Mouse (Mus musculus): ENCODE data around the gene Madd.

GRCm38 (mm10) chr2:91097015-91097414 is 86.6 kb downstream of the Madd start:
- TF ChIP-seq CTCF (IDR thresholded peaks at IDR 0.05; ENCODE audit: extremely low read depth, insufficient read depth, low read length) (no peak), POLR2A (IDR thresholded peaks at IDR 0.05; ENCODE audit: extremely low read depth, insufficient read depth, low read length) (no peak)

All from cortical plate, adult 2 months (tissue).